Mouse (Mus musculus): ENCODE measurements at regions not wholly inside any gene's neighbourhood (a gene's known extent, or its start where the extent isn't known, plus 50 kb on each side); places are given as distances from the start of the nearest gene placed in this dataset.

DNA sequence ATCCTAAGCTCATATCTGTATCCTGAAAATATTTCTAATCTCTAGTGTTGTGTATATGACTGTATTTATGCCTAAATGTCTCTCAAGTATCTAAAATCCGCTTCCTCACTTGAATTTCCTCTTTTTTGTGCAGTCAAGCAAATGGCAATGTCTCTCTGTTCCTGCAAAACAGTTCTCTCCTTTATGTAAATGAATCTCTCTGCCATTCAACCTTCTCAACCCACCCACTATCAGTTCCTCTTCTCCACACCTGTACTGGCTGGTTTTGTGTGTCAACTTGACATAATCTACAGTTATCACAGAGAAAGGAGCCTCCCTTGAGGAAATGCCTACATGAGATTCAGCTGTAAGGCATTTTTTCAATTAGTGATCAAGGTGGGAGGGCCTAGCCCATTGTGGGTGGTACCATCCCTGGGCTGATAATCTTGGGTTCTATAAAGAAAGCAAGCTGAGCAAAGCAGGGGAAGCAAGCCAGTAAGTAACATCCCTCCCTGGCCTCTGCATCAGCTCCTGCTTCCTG is 375.5 kb downstream of the Synb start:
- no peaks in the 10 kb centered on the region for H3K36me3 ChIP-seq
- no peak for ATAC-seq
- H3K27ac ChIP-seq, result no peak overlapping the region
- H3K9me3 ChIP-seq, result no peaks in the 10 kb centered on the region
- WGBS, result 73% methylated on average over 1 of the region's 1 CpGs
- H3K27me3 ChIP-seq, result no peaks in the 10 kb centered on the region
- no peak overlapping the region for H3K9ac ChIP-seq (replicated peaks)
- no peak overlapping the region for H3K4me2 ChIP-seq (replicated peaks)
- peaks cover 15% of the 10 kb centered on the region for H3K4me1 ChIP-seq (replicated peaks)
- H3K4me3 ChIP-seq (replicated peaks), result no peak overlapping the region

DNA sequence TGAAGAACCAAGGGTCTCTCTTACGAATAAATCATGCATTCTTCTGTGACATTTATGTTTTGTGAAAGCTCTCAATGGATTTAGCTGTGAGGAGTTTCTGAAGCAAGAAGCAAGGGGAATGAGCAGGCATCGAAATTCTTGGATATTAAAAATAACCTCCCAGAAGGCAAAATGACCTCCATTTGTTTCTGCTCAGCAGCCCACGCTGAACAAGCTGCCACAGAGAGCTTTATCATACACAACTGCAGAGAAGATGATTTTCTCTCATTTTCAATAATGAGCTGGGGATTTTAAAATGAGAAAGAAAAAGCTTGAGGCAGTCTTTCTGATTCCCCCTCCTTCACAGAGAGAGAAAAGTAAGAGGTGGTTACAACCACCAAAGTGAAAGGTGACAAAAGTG is 394.2 kb downstream of the Synb start:
- 78% methylated on average over 3 of the region's 3 CpGs for WGBS
- no peaks in the 10 kb centered on the region for H3K4me1 ChIP-seq (replicated peaks)
- no peak for ATAC-seq
- no peaks in the 10 kb centered on the region for H3K9me3 ChIP-seq
- H3K27ac ChIP-seq, result no peak overlapping the region
- no peak overlapping the region for H3K9ac ChIP-seq (replicated peaks)
- no peaks in the 10 kb centered on the region for H3K27me3 ChIP-seq
- H3K4me3 ChIP-seq (replicated peaks), result no peak overlapping the region
- H3K36me3 ChIP-seq, result no peaks in the 10 kb centered on the region
- no peak overlapping the region for H3K4me2 ChIP-seq (replicated peaks)

DNA sequence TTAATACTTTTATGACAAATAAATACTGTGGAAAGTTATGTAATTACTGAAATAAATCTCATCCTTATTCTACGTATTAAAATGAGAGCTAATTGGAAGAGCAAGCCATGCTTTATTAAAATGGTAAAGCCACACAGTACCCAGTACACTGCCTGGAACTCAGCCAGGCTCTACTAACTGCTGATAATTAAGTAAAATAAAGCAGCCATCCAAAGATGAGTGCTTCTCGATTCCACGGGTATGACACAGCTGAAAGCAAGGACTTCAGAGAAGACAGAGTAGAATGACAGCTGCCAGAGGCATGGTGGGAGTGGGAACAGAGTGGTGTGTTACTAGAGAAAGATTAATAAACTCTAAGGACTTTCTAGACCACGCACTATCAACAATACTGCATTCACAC is 416.9 kb downstream of the Synb start:
- H3K9ac ChIP-seq (replicated peaks), result no peak overlapping the region
- no peaks in the 10 kb centered on the region for H3K36me3 ChIP-seq
- 84% methylated on average over 4 of the region's 4 CpGs for WGBS
- H3K9me3 ChIP-seq, result no peaks in the 10 kb centered on the region
- no peak overlapping the region for H3K4me2 ChIP-seq (replicated peaks)
- H3K27me3 ChIP-seq, result no peaks in the 10 kb centered on the region
- H3K27ac ChIP-seq, result no peak overlapping the region
- ATAC-seq, result no peak
- no peaks in the 10 kb centered on the region for H3K4me1 ChIP-seq (replicated peaks)
- no peak overlapping the region for H3K4me3 ChIP-seq (replicated peaks)

DNA sequence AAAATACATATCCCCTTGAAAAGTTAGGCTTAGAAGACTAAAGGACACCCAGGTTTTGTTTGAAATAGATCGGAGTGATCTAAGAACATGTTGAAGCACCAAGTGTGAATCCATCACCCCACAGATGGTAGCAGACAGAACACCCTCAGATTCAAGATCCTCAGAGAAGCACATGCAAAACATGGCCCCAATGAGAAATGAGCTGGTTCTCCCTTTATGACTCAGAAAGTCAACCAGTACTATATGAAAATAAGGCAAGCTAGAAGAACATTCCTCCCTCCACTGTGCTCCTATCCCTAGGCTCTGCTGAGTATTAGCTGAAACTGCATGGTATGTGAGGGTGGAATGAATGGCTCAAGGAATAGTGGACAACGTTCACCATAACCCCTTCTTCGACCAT is 433.0 kb downstream of the Synb start:
- no peak for ATAC-seq
- H3K36me3 ChIP-seq, result no peaks in the 10 kb centered on the region
- no peak overlapping the region for H3K27ac ChIP-seq
- H3K4me1 ChIP-seq (replicated peaks), result no peaks in the 10 kb centered on the region
- H3K9me3 ChIP-seq, result no peaks in the 10 kb centered on the region
- WGBS, result 86% methylated on average over 3 of the region's 3 CpGs
- H3K4me3 ChIP-seq (replicated peaks), result no peak overlapping the region
- no peaks in the 10 kb centered on the region for H3K27me3 ChIP-seq
- no peak overlapping the region for H3K9ac ChIP-seq (replicated peaks)
- no peak overlapping the region for H3K4me2 ChIP-seq (replicated peaks)

DNA sequence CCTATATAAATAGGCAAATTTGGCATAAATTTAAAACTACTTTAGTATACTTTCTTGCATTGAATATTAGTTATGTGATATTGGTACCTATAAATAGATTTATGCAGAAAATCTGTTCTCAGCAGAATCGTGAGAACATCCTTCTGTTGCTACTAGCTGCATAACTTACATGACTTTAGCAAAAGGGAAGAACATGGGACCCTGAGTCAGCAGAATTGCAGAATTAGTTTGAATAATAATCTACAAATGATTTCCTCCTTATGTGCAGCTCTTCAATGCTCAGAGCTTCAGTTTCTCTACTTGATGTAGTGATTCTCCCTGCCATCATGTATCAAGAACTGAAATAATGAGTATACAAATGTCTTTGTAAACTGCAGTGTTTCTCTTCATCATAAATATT is 436.2 kb downstream of the Synb start:
- 85% methylated on average over 1 of the region's 1 CpGs for WGBS
- Histone ChIP-seq H3K4me2 (replicated peaks) (no peak overlapping the region), H3K9ac (replicated peaks) (no peak overlapping the region), H3K27me3 (no peaks in the 10 kb centered on the region), H3K27ac (no peak overlapping the region), H3K4me3 (replicated peaks) (no peak overlapping the region), H3K36me3 (no peaks in the 10 kb centered on the region), H3K9me3 (no peaks in the 10 kb centered on the region), H3K4me1 (replicated peaks) (no peaks in the 10 kb centered on the region)
- no peak for ATAC-seq

DNA sequence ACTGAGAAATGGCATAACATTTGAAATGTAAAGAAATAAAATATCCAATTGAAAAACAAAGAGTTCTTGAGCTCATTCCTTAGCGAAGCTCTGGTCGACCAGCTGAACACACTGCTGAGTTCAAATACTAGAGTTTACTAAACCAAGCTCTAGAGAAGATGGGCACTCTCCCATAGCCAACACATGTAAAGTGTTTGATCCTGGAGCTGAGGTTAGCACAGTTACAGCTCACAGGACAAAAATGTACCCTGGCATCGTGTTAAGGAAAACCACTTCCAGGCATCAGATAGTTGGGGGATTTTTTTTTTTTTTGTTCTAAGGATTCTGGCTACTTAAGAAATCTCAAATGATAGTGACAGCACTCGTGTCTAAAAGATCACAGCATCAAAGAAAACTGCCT is 445.6 kb downstream of the Synb start:
- no peaks in the 10 kb centered on the region for H3K27me3 ChIP-seq
- no peaks in the 10 kb centered on the region for H3K4me1 ChIP-seq (replicated peaks)
- no peak overlapping the region for H3K9ac ChIP-seq (replicated peaks)
- ATAC-seq, result no peak
- no peak overlapping the region for H3K27ac ChIP-seq
- no peak overlapping the region for H3K4me3 ChIP-seq (replicated peaks)
- H3K4me2 ChIP-seq (replicated peaks), result no peak overlapping the region
- WGBS, result 80% methylated on average over 4 of the region's 4 CpGs
- no peaks in the 10 kb centered on the region for H3K9me3 ChIP-seq
- H3K36me3 ChIP-seq, result no peaks in the 10 kb centered on the region

DNA sequence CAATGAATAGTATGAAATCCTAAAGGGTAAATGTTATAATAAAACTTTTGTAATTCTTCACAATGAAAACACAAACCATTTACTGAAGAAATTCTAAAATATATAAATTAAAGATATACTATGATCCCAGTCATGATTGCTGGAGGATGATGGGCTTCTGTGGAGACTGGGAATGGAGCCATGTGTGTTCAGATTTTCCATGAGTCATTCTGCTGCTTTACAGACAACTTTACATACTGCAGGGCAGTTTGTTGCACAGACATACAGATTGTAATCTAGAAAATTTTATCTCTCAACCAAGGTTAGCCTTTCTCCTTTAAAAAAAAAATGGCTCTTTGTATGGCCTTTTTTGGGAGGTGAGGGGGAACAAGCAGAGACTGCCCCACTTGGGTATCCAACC is 446.5 kb downstream of the Synb start:
- Histone ChIP-seq H3K36me3 (no peaks in the 10 kb centered on the region), H3K27ac (no peak overlapping the region)

DNA sequence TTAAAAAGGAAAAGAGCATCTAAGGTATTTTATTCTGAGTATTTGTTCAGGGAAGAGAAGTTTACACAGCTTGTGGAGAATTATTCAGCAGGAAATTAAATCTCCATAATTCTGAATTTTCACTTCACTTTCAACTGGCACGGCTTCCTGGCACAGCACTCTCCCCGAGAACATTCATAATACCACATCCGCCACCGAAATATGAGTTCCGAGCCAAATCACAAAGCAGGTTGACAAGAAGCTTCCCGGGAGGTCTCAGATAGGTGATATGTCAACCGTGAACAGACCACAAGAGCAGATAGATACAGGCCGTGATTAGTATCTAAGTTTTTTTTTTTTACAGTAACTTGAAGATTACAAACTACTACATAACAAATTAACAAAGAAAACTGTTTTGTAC is 473.9 kb downstream of the Synb start:
- no peak for ATAC-seq
- Histone ChIP-seq H3K4me1 (replicated peaks) (no peaks in the 10 kb centered on the region), H3K4me3 (replicated peaks) (no peak overlapping the region), H3K9ac (replicated peaks) (no peak overlapping the region), H3K27ac (no peak overlapping the region), H3K9me3 (no peaks in the 10 kb centered on the region), H3K4me2 (replicated peaks) (no peak overlapping the region), H3K36me3 (no peaks in the 10 kb centered on the region), H3K27me3 (no peaks in the 10 kb centered on the region)
- 87% methylated on average over 8 of the region's 8 CpGs for WGBS

More for the DNA sequence above, 446.5 kb downstream of the Synb start:
- no peak overlapping the region for H3K4me2 ChIP-seq (replicated peaks)
- ATAC-seq, result no peak
- no peaks in the 10 kb centered on the region for H3K27me3 ChIP-seq
- H3K4me3 ChIP-seq (replicated peaks), result no peak overlapping the region
- no peaks in the 10 kb centered on the region for H3K4me1 ChIP-seq (replicated peaks)
- H3K9me3 ChIP-seq, result no peaks in the 10 kb centered on the region
- no peak overlapping the region for H3K9ac ChIP-seq (replicated peaks)

DNA sequence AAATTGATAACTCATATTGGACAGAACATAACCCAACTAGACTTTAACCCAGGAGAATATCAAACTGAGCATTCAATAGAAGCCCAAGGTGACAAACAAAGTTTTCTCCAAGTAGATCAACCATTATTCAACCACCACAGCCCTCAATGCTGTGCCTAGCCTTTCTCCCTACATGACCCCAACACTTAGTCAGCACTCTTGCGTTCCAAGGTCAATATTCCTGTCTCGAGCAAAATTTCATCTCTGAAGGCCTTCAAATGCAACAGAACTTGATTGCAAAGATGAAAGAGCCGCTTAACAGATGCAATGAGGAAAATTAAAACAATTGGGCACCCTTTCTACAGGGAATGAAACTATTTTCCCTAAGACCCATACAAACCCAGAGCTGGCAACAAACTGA is 485.1 kb downstream of the Synb start:
- Histone ChIP-seq H3K36me3 (no peaks in the 10 kb centered on the region), H3K27me3 (no peaks in the 10 kb centered on the region), H3K9ac (replicated peaks) (no peak overlapping the region), H3K27ac (no peak overlapping the region), H3K4me2 (replicated peaks) (no peak overlapping the region), H3K9me3 (no peaks in the 10 kb centered on the region), H3K4me1 (replicated peaks) (no peaks in the 10 kb centered on the region), H3K4me3 (replicated peaks) (no peak overlapping the region)
- 89% methylated on average over 3 of the region's 3 CpGs for WGBS
- no peak for ATAC-seq

DNA sequence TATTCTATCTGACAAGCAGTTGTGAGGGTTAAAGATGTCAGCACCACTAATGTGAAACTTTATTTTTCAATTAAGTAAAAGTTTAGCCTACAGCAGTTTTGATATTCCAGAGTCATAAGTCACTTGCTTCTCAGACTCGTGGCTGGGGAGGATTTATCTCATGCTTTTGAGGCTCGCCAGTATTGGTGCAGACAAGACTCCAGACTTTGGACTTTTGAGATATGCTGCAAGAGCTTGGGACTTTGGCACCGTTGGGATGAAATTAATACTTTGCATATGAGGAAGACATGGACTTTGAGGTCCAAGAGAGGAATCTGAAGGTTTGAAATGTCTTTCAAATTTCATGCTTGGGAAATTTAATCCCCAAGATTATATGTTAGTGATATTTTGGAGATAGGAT is 486.2 kb downstream of the Synb start:
- H3K9me3 ChIP-seq, result no peaks in the 10 kb centered on the region
- H3K36me3 ChIP-seq, result no peaks in the 10 kb centered on the region
- H3K4me2 ChIP-seq (replicated peaks), result no peak overlapping the region
- H3K27ac ChIP-seq, result no peak overlapping the region
- no peaks in the 10 kb centered on the region for H3K4me1 ChIP-seq (replicated peaks)
- H3K9ac ChIP-seq (replicated peaks), result no peak overlapping the region
- no peak overlapping the region for H3K4me3 ChIP-seq (replicated peaks)
- 82% methylated on average over 3 of the region's 3 CpGs for WGBS
- no peak for ATAC-seq
- no peaks in the 10 kb centered on the region for H3K27me3 ChIP-seq

DNA sequence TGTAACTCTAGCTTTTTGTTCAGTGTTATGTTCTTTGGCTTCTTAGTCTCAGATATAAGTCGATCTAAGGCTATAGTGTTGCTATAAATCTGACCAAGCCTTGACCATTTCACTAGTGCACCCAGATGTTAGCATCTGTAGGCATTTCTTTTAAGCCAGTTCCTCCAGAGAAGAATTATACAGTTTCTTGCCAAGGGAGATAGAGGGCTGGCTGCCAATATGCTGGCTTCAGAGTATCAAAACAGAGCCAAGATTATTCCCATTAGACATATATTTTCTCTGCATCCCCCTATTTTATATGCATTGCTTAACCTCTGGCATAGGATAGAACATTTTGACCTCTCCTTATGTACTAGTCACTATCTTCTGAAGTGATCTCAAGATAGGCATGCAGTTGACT is 487.5 kb downstream of the Synb start:
- Histone ChIP-seq H3K36me3 (no peaks in the 10 kb centered on the region), H3K4me1 (replicated peaks) (no peaks in the 10 kb centered on the region), H3K9me3 (no peaks in the 10 kb centered on the region), H3K9ac (replicated peaks) (no peak overlapping the region), H3K4me3 (replicated peaks) (no peak overlapping the region), H3K27me3 (no peaks in the 10 kb centered on the region), H3K4me2 (replicated peaks) (no peak overlapping the region), H3K27ac (no peak overlapping the region)
- 93% methylated on average over 1 of the region's 1 CpGs for WGBS
- ATAC-seq, result no peak

DNA sequence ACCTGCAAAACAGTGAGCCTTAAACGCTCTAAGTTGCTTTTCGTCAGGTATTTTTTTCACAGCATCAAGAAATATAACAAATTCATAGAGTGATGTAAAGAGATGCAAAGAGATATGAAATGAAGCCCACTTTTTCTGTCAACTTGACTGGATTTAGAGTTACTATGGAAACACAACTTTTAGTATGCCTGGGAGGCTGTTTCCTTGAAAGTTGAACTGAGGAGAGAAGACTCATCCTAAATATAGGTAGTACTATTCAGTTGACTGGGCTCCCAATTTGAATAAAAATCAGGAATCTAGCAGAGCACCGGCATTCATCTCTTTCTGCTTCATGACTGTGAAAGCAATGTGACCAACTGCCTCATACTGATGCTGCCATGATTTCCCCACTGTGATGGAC is 509.7 kb downstream of the Synb start:
- no peaks in the 10 kb centered on the region for H3K4me1 ChIP-seq (replicated peaks)
- no peak for ATAC-seq
- no peak overlapping the region for H3K4me3 ChIP-seq (replicated peaks)
- H3K4me2 ChIP-seq (replicated peaks), result no peak overlapping the region
- no peak overlapping the region for H3K27ac ChIP-seq
- H3K36me3 ChIP-seq, result no peaks in the 10 kb centered on the region
- 94% methylated on average over 3 of the region's 3 CpGs for WGBS
- H3K27me3 ChIP-seq, result no peaks in the 10 kb centered on the region
- no peak overlapping the region for H3K9ac ChIP-seq (replicated peaks)
- H3K9me3 ChIP-seq, result no peaks in the 10 kb centered on the region; the same call in 1 of the 2 replicates

DNA sequence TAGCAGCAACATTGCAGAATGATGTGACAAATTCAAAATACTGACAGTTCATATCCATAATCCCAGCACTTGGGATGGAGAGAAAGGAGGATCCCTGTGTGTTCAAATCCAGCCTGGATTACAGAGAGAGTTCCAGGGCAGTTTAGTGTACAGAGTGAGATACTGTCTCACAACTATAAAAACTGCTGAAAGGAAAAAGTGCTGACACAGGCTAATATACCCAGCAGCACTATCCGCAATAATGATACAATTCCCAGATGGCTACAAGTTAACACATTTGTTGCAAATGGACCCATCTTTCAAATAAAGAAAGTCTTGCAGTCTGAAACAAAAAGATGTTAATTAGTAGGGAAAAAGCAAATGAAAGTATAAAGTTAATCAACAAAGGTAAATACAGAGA is 510.9 kb downstream of the Synb start:
- H3K27me3 ChIP-seq, result no peaks in the 10 kb centered on the region
- H3K9ac ChIP-seq (replicated peaks), result no peak overlapping the region
- H3K4me1 ChIP-seq (replicated peaks), result no peaks in the 10 kb centered on the region
- WGBS, result 97% methylated on average over 1 of the region's 1 CpGs
- no peak overlapping the region for H3K4me3 ChIP-seq (replicated peaks)
- no peak overlapping the region for H3K4me2 ChIP-seq (replicated peaks)
- no peak for ATAC-seq
- H3K27ac ChIP-seq, result no peak overlapping the region
- no peaks in the 10 kb centered on the region; the same call in 1 of the 2 replicates for H3K9me3 ChIP-seq
- no peaks in the 10 kb centered on the region for H3K36me3 ChIP-seq

Measured in midbrain, embryonic 13.5 days (tissue).